Mouse (Mus musculus): Measurements from ENCODE around the gene Abhd6. TPM values are rescaled to one million over a fixed set of nuclear protein-coding genes. Genes with fewer than 3 reads are reported as not detected.

The Abhd6 gene
- total RNA-seq, 4 experiments from 2014 or later = 55.1 to 60.3 (median 55.6) TPM

DNA sequence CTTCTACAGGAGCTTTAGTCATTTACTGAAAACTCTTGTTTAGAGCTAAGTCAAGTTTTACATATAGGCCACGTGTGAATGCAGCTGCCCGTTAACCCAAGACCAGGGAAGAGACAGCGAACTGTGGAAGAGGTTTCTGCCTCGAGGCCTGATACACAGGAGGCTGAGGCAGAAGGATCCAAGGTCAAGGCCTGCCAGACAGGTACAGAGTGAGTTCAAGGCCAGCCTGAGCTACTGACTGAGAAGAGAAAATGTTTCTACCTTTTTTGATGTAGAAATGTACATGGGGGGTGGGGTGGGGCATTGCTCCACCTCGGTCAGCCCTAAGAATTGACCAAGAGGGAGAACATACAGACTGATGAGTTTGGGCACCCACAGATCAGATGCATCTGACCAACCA, 53.4 kb downstream of the Abhd6 start:
- peak in 1 of 2 experiments; percentile 3 for DNase-seq (ENCODE audit: low spot score in 2 of 2)

DNA sequence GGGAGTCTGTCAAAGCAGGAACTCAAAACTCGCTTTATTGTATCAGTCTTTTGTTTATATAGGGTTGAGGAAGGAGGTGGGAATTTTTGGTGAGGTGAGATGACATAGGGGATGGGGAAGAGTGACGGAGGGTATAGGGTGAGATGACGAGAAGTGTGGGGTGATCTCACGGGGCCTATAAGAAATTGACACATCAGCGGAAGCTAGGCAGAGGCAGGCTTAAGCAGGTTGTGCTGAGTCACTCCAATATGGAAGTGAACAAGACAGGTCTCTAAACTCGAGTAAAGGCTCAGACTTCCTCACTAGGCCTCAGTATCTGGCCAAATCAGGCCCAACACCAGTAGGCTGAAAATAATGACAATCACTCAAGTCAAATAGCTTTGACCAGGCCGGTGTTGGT, 57.2 kb downstream of the Abhd6 start:
- no peak for DNase-seq (ENCODE audit: low spot score in 2 of 2)

DNA sequence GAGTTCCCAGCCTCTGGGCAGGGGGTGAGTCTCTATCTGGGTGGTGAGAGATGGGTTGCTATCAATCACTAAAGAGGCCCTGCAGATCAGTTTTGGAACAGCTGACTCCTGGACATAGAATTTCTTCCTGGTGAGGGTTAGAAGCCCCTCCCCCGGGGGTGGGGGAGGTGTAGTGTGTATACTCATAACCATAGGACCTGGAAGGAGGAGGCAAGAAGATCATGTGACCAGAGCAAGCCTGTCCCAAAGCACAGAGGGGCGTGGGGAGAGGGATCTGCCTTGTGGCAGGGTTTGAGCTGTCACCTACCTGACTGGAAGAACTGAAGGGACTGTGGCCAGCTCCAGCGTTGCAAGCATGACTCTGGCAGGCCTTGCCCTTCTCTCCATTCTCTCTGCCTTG, 59.4 kb downstream of the Abhd6 start:
- DNase-seq (ENCODE audit: low spot score in 2 of 2) = peak in 1 of 2 experiments; percentile 20

DNA sequence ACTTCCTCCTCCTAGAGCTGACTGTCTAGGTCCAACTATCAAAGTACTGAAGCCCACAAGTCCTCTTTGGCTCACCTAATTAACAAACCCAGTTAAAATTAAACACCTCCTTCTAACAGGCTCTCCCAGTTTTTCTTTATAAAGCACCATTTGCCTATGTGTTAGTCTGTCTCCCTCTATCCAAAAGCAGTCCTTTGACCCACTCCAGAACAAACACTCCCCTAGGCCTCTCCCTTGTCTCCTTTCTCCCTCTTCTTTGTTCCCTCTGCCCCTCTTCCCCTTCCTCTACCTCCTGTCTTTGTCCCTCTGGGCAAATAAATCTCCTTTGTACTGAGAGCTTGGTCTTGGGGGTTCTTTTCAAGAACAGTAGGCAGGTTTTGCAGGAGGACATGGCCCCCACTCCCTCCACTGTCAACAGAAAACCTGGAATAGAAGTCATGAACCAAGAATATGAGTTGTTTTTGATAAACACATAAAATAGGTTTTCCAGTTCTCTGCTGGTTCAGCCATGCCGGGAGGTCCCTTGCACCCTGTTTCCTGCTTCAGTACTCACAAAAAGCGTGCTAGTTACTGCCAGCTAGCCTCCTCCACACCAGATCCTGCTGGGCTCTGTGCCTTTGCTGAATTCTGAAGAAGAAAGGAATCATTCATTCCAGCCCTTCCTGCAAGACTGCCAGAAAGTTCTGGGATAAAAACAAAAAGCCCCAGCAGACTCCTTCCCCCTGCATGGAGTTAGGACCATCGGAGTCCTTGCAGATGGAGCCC, 60.0 kb downstream of the Abhd6 start:
- peak in 1 of 2 experiments; percentile 53 for DNase-seq (ENCODE audit: low spot score in 2 of 2)

DNA sequence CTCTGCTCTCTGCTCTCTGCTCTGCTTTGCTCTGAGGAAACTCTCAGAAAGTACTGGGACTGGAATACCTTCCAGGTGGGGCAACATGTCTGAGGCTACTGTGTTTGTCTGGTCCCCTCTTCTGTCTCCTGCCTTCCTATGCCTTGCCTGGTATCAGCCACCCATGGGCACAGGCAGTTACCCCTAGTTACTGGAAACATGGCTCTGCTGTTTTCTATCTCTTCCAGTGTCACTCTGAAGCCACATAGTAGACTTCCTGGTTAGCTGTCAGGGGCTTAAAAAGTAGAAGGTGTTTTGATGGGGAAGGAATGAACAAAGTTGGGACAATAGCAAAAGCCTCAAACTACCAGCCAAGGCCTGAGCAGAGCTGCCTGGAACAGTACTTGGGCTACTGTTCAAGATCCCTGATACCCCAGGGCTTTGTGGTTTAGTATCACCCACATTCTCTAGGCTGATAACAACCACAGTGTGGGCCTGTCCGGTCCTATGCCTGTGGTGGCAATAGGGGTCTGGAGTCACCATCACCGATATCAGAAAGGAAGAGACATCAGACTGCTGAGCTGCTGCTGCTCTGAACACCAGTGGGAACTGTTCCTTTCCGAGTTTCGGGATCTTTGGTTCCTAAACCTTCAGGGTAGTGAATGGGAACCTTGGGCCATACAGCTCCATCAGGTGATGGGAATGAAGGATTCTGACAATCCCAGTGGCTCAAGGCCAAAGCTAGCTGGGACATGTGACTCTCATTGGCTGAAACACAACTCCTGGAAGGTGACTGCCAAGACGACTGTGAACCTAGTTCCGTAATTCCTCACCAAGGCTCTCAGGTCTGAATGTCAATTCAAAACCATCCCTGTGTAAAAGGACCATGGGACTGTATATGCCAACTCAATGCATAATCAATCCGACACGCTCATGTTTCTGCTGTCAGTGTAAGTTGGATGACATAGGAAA, 61.4 kb downstream of the Abhd6 start:
- DNase-seq (ENCODE audit: low spot score in 2 of 2) = peak in 1 of 2 experiments; percentile 19

DNA sequence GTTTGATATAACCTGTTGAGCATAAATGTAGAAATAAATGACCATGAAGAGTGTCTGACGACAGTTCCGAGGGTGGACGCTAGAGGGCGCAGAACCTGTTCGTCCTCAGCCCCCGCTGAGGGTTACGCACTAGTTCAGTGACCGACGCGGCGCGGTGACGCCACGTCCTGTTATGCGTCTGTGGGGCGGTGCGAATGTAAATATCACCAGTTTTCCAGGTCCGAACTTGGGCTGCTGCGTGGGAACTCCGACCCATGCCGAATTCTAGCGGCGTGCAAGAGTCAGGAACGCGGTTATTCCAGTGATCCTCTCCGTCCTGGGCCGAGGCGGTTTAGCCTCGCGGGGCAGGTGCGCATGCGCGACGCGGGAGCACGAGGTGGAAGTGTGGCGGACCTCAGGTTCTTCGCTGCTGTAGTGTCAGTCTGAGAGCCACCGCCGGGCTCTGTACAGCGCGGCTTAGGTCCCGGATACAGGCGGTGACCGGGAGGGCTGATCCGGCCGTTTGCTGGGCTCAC, 77.5 kb downstream of the Abhd6 start, which contains the start of gene Rpp14:
Gene Rpp14 (plus strand): TSS at position 203 of the 515 bp plus-strand sequence.
- peak; percentile 92 to 98 for DNase-seq (ENCODE audit: low spot score in 2 of 2)

DNA sequence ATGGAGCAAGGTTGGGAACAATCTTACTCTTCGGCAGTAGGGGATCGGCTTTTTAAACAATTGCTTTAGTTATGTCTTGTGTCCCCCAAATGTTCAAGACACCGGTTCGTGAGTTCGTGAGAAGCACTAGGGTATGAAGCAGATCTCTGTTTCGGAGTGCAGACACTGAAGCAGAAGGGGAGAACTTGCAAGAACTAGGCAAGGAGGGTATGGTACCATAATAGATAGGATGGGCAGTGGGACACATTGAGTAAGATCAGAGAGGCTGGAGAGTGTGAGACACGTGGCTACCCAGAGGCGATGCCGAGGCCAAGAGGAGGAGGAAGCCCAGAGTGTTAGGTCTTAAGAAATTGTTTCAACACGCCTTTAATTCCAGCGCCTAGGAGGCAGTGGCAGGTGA, 78.0 kb downstream of the Abhd6 start:
- DNase-seq (ENCODE audit: low spot score in 2 of 2) = no peak

DNA sequence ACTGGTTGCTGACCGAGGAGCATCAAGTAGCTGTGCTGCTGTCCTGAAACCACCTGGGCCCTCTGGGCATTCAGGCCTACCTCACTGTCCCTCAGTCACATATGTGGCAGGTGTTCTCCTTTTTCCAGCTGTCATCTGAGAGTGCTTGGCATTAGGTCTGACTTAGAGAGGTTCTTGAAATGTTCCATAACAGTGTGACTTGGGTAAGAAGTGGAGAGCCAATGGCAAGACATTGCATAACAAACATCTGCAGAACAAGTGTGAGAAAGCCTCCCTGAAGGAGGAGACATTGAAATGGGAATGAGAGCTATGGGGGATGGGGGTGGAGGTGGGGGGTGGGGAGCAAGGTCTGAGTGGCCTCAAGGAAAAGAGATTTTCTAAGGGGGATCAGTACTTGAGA, 80.2 kb downstream of the Abhd6 start:
- no peak for DNase-seq (ENCODE audit: low spot score in 2 of 2)

DNA sequence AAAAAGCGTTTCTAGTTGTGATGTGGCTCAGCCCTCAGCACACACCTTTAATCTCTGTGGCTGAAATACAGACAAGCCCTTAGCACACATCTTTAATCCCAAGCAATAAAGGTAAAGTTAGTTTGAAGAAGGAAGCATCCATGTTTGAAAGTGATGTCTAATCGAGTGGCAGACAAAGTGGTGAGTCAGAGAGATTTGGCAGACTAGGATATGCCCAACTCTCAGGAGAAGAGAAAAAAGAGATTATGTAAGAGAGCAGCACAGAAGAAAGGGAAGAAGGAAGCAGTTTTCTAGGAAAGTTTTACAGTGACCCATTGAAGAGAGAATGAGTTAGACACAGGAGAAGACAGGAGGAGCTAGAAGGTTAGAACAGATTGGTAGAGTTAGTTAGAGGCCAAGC, 86.3 kb downstream of the Abhd6 start:
- no peak for DNase-seq (ENCODE audit: low spot score in 2 of 2)

DNA sequence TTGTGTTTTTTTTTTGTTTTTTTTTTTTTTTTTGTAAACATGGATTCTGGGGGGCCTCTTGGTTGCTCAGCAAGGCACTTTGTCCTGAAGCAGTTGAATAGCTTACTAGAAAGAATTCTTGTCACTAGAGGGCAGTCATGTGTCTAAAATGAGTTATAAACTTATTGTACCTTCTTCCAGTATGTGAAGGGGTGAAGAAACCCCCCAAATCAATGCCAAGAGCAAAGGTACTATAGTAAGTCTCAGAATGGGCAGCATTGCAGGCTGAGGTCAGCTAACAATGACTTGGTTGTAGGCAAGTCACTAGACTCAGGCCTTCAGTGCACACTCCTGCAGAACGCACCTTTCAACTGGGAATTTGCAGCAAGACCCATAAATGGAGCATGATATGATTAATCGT, 89.9 kb downstream of the Abhd6 start:
- no peak for DNase-seq (ENCODE audit: low spot score in 2 of 2)

DNA sequence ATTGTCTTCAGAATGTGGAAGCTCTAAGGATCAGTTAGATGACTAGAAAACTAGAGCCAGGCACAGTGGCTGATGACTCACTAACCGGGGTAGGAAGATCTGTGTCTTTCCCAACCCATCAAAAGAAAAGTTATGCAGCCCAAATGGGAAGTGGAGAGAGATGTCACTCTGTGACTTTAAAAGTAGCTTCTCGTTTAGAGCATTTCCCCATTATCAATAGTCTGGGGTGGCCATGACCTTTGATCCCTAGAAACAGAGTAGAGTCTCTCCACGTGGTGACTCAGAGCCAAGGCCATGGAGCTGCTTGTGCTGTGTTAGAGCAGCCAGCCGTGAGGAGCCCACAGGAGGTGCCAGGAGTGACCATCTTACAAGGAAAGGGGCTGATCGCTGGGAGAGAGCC, 90.7 kb downstream of the Abhd6 start:
- no peak for DNase-seq (ENCODE audit: low spot score in 2 of 2)

DNA sequence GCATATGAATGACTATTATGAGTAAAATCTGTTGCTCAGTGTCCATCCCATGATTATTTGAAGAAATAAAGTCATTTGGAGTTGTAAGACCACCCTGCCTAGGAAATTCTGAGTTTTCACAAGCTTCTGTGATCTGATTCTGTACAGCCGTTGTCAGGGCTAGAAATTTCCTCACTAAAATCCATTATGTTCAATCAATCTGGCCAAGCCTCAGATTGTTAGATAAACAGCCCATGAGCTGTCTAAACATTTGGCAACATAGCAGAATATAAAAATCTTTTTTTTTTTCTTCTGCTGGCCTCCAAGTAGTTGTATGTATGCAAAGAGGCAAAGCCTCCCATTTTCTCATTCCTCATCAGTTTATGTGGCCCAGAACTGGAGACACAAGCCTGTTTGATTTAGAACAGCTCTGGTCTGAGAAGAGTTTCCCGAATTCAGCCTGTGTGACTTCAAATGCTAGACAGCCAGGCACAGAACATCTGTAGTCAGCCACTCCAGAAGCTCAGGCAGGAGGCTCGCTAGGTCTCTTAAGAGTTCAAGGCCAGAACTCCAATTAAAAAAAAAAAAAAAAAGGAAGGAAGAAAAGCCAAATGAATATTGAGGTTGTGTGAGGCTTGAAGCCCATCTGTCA, 92.3 kb downstream of the Abhd6 start:
- DNase-seq (ENCODE audit: low spot score in 2 of 2) = no peak

DNA sequence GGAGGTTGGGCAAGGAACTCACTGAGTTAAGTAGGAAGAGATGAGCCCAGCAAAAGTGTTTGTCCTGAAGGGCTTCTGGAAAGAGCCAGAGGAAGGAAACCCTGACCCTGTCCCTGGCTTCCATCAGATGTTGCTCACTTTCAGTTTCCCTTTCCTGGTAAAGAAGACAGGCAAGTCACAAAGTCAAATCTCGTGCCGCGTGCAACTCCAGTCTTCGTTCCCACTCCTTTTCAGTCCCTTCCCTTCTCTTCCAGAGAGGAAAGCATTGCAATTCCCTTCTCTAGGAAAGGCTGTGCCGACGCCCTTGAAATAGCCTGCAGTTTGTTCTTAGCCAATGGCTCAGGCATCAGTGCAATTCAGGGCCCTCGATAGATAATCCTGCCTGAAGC, 92.9 kb downstream of the Abhd6 start:
- DNase-seq (ENCODE audit: low spot score in 2 of 2) = no peak

DNA sequence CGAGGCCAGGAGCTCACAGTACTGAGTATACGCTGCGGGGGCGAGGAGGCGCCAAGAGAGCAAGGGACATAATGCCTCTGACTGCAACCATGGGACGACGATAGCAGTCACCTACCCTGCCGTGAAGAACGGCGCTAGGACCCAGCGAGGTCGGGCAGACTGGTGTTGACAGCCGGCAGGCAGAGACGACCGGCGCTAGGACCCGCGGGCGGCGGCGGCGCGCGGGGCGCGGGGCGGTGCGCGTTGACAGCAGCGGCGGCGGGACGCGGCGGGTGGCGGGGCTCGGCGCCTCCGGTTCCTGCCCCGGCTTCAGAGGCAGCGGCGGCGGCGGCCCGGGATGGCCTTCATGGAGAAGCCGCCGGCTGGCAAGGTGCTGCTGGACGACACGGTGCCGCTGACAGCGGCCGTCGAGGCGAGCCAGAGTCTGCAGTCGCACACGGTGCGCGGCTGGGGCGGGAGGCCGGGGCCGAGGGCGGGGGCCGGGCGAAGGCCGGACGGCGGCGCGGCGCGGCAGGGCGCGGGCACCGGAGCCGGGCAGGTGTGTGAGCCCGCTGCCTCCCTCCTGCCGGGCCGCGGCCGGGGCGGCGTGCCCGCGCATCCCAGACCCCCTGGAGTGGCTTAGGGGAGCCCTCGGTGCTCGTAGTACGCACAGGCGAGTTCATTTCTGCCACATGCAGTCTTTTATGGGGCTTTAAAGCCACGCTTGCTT, 95.4 kb downstream of the Abhd6 start, which contains the start of gene Pxk:
Gene Pxk (plus strand): TSS at position 234 of the 709 bp plus-strand sequence.
- peak; percentile 86 to 91 for DNase-seq (ENCODE audit: low spot score in 2 of 2)

DNA sequence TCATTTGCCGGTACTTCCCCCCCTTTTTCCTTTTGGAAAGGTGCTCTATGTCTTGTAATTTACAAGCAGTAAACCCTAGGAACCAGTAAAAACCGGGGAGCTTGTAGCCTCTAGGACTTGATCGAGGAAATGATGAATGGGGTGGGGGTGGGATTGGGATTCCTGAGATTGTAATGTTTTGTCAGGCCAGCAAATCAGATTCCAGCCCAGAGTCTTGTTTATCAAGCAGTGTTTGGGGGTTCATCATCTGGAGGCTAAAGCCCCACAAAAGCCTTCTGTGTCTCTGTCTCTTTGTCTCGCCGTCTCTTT, 95.9 kb downstream of the Abhd6 start:
- no peak for DNase-seq (ENCODE audit: low spot score in 2 of 2)

DNA sequence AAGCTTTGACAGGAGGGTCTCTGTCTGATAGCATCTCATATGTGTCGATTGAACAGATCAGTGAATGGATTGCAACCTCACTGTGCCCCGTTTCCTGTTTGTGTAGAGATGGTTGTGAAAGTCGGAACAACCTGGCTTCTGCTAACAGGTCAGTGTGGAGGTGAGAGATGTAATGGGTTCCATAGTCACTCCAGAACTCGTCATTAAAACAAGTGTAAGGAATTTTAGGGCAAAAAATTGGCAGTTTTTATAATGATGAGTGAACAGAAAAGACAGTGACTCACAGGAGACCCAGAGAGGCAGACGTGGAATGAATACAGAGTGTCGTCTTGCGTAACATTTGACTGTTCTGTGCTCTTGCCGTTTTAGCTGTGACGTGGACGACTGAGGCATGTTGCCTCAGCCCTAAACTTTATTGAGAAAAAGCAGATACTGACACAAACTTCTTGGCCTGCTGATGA, 96.9 kb downstream of the Abhd6 start:
- no peak for DNase-seq (ENCODE audit: low spot score in 2 of 2)

DNA sequence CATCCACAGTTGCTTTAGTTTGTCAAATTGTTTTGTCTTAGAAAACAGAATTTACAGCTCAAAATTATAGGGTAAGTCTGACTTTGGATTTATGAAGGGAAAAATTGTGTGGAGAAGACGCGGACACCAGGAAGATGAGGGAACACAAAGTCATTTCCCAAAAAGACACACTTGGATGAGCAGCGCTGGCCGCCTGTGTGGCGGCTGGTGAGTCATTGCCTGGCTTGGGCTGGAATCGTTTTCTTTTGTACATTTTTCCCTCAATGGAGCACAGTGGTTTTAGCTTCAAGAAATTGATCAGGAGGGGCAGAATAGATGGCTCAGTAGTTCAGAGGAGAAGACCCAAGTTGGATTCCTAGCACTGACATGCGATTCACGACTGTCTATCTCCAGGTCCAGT, 99.2 kb downstream of the Abhd6 start:
- no peak for DNase-seq (ENCODE audit: low spot score in 2 of 2)

DNA sequence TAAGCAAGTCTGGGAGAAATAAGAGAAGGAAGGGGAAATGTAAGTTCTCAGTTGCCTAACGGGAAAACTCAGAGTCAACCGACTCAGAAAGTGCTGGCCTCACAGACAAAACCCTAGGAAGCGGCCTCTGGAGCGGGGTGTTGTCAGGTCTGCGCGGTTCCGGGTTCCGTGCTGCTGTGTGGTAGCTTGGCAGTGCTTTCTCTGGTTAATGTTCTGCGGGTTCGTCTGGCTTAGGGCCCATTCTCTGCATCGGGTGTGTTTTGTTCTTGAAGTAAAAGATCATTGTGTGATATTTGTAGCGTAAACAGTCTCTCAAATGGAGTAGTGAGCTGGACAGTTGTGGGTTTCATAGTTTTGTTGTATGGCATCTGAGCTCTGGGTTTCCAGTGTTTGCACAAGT, 100.0 kb downstream of the Abhd6 start:
- DNase-seq (ENCODE audit: low spot score in 2 of 2) = no peak
